Mouse (Mus musculus) kidney, embryonic 16.5 days (tissue): ENCODE results near the gene Map3k21. TPM values are rescaled to one million over a fixed set of nuclear protein-coding genes. Genes with fewer than 3 reads are reported as not detected.

Source experiments
- polyA plus RNA-seq: library from polyadenylated mRNA; unstranded; fragments of >200 nt; fragmentation: Nextera tagmentation; extraction: Ambion mirVana; gene quantifications from 2 replicates; pipeline ENCODE4 v1.2.1, GENCODE M21; 2015

Gene Map3k21
- polyA plus RNA-seq, 1 experiment from 2014 or later, result 3.9 TPM

Other genes starting within 250 kb of the Map3k21 start
- 6.7 and 7.3 TPM in 2 replicates for gene Map10, start 240.6 kb upstream of the Map3k21 start, polyA plus RNA-seq
- gene Ntpcr, start 180.5 kb upstream of the Map3k21 start, polyA plus RNA-seq, result 30.3 and 30.8 TPM in 2 replicates
- gene Pcnx2, start 12.1 kb upstream of the Map3k21 start, polyA plus RNA-seq, result 0.27 and 0.49 TPM in 2 replicates
- 53.6 and 56.5 TPM in 2 replicates for gene Kcnk1, start 84.7 kb downstream of the Map3k21 start, polyA plus RNA-seq